Mouse (Mus musculus): ENCODE measurements around the gene Eme1.

The Eme1 gene

GRCm38 (mm10) chr11:94596311-94596852, 57.4 kb downstream of the Eme1 start:
- no peak for DNase-seq

Measured in thymus, adult 18-20 months (tissue).